Mouse (Mus musculus) lung, postnatal 0 days (tissue): ENCODE measurements around the gene Ybx2. TPM values are rescaled to one million over a fixed set of nuclear protein-coding genes. Genes with fewer than 3 reads are reported as not detected.
A peak's percentile ranks its signal among the peaks of the same experiment; 100 is the strongest.
"Not testable (repeated sequence)": the region's sequence is repeated elsewhere in the genome, so short reads cannot be mapped to it uniquely, and the experiment has no call there.

Experiments used
- ATAC-seq: fragments of 200-750 bp; cut with Nextera tagmentation; 2 replicates; pipeline ENCODE4 v1.8.0; 2017; ENCODE audit warnings: moderate library complexity
- DNase-seq: peaks from one replicate; pipeline ENCODE4 v3.0.0-alpha.2; 2016; ENCODE audit warnings: low spot score
- H3K27ac ChIP-seq: fragments of 300-500 bp; sonication (generic); 2 replicates; pipeline ENCODE4 v1.5.1; 2014; ENCODE audit warnings: antibody characterized with exemption, mild to moderate bottlenecking, low read length, mixed read lengths
- H3K27me3 ChIP-seq: fragments of 300-500 bp; sonication (generic); replicated peaks from 2 replicates; pipeline ENCODE4 v1.6.1; 2014; ENCODE audit warnings: low read length, mixed read lengths; ENCODE audit not compliant: insufficient read depth
- H3K36me3 ChIP-seq: fragments of 300-500 bp; sonication (generic); 2 replicates; pipeline ENCODE4 v1.6.1; 2014; ENCODE audit warnings: low read length, mixed read lengths; ENCODE audit not compliant: insufficient read depth
- H3K4me1 ChIP-seq: fragments of 300-500 bp; sonication (generic); 2 replicates; pipeline ENCODE4 v1.6.1; 2014; ENCODE audit warnings: antibody characterized with exemption, low read depth, low read length, mixed read lengths; ENCODE audit not compliant: insufficient read depth
- H3K4me2 ChIP-seq: fragments of 300-500 bp; sonication (generic); replicated peaks from 2 replicates; pipeline ENCODE4 v1.6.1; 2014; ENCODE audit warnings: low read depth, mild to moderate bottlenecking, low read length, moderate library complexity, mixed read lengths
- H3K4me3 ChIP-seq: fragments of 300-500 bp; sonication (generic); 2 replicates; pipeline ENCODE4 v1.5.1; 2014; ENCODE audit warnings: low read depth, low read length
- H3K9ac ChIP-seq: fragments of 300-500 bp; sonication (generic); replicated peaks from 2 replicates; pipeline ENCODE4 v1.6.1; 2014; ENCODE audit warnings: low read depth, mild to moderate bottlenecking
- H3K9me3 ChIP-seq: fragments of 300-500 bp; sonication (generic); 2 replicates; pipeline ENCODE4 v1.6.1; 2016; ENCODE audit warnings: low read length, mixed read lengths
- CTCF ChIP-seq: IDR thresholded peaks from 2 replicates; pipeline ENCODE4 v1.5.1; 2016; ENCODE audit warnings: antibody characterized with exemption, mild to moderate bottlenecking
- EP300 ChIP-seq: IDR thresholded peaks from 2 replicates; pipeline ENCODE4 v1.6.1; 2016; ENCODE audit warnings: antibody characterized with exemption, mild to moderate bottlenecking, control low read depth
- WGBS: fragments of 180-500 bp; shearing (Covaris S2); extraction: QIAGEN DNeasy Blood & Tissue Kit; methylation state at CpG from one replicate; pipeline ENCODE4 v1.1.7; 2014; 5-methylcytosine and 5-hydroxymethylcytosine counted together
- polyA plus RNA-seq: library from polyadenylated mRNA; unstranded; fragments of >200 nt; fragmentation: Nextera tagmentation; extraction: Ambion mirVana; gene quantifications from 2 replicates; pipeline ENCODE4 v1.2.1, GENCODE M21; 2015

Gene Ybx2
- polyA plus RNA-seq, 1 experiment from 2014 or later: 1.1 TPM

DNA sequence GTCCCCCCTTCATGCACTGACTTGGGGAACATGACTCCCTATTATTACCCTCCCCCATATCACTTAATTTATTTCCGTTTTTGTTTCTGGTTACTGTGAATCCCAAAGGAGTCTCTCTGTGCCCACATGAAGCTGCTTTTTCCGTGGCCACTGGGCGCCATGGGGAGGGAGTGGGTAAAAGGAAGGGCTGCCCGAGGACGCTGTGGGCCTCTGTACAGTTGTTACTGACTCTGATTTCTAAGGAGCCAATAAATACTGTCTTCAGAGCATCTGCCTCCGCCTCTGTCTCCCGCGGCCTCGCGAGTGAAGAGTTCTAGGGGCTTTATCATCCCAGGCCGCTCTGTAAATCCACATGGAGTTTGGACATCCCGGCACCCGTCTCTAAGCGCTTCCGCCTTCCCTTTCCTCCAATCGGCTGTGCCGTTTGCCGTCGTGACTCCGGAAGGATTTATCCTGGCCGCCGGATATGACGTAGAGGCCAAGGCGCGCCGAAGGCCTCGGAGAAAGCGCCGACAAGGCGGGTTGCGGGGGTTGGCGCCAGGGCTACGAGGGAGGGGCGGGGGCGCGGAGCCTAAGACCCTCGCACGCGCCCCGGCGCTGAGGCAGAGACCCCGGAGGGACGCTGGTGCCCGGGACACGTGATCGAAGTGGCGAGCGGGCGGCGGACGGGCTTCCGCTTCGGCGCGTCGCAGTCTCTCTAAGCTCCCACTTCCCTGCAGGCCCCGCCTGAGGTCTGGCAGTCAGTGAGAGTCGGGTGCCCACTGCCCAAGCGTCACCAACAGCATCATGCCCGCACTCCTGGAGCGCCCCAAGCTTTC is 21.8 kb upstream of the Ybx2 start, which contains the start of gene Gps2:
Gps2 (plus strand) TSS at position 335 of the 818 bp plus-strand sequence.
- no peaks in the 10 kb centered on the region for H3K9me3 ChIP-seq
- WGBS: 1% methylated on average over 60 of the region's 61 CpGs
- peak within 1 kb of the TSS; percentile 90 for H3K9ac ChIP-seq
- peaks cover 55% of the 10 kb centered on the region for H3K36me3 ChIP-seq
- H3K4me3 ChIP-seq: peak within 1 kb of the TSS; percentile 70
- H3K4me2 ChIP-seq: peak within 1 kb of the TSS; percentile 98
- peaks cover 10% of the 10 kb centered on the region; the same call in 1 of the 2 replicates for H3K4me1 ChIP-seq
- ATAC-seq (peak; percentile 87), DNase-seq (peak; percentile 98)
- no peaks in the 10 kb centered on the region for H3K27me3 ChIP-seq
- peak within 1 kb of the TSS; percentile 86 for H3K27ac ChIP-seq
- TF ChIP-seq CTCF (no peak), EP300 (peak; percentile 78)

DNA sequence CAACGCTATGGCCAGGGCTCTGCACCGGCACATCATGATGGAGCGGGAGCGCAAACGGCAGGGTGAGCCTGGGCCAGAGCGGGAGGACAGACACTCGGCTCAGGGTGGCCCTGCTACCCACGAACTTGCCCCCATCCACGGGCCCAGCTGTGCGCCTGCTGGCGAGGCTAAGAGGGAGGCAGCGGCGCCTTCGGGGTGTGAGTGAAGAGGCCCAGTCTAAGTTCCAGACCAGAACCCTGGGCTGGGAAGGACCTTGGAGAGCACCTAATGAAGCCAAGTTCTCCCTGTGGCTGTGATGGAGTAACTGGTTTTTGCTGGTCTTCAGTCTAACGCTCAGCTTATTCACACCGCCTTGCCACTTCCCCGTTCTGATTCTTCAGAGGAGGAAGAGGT is 21.2 kb upstream of the Ybx2 start:
- TF ChIP-seq CTCF (no peak), EP300 (no peak)
- Histone ChIP-seq H3K27me3 (no peaks in the 10 kb centered on the region), H3K4me1 (peaks cover 15% of the 10 kb centered on the region; the same call in 1 of the 2 replicates), H3K9me3 (no peaks in the 10 kb centered on the region), H3K36me3 (peaks cover 52% of the 10 kb centered on the region), H3K9ac (peak overlapping the region; percentile 90), H3K27ac (peak overlapping the region; percentile 86), H3K4me2 (peak overlapping the region; percentile 98), H3K4me3 (peak overlapping the region; percentile 70)
- ATAC-seq (no peak), DNase-seq (peak; percentile 41)
- WGBS: 5% methylated on average over 17 of the region's 17 CpGs

- peaks cover 49% of the 10 kb centered on the region for H3K36me3 ChIP-seq
- no peak for ATAC-seq
- H3K27me3 ChIP-seq: no peaks in the 10 kb centered on the region
- H3K9ac ChIP-seq: no peak overlapping the region
- peaks cover 16% of the 10 kb centered on the region; the same call in 1 of the 2 replicates for H3K4me1 ChIP-seq
- peak overlapping the region; percentile 86; the same call in 1 of the 2 replicates for H3K27ac ChIP-seq
- peak overlapping the region; percentile 70; the same call in 1 of the 2 replicates for H3K4me3 ChIP-seq
- DNase-seq: no peak
- 25% methylated on average over 9 of the region's 9 CpGs for WGBS
- H3K9me3 ChIP-seq: no peaks in the 10 kb centered on the region
- H3K4me2 ChIP-seq: peak overlapping the region; percentile 98
- TF ChIP-seq EP300 (no peak), CTCF (no peak)
These were observed 20.6 kb upstream of the Ybx2 start for GRCm38 (mm10) chr11:69914917-69915430.

GRCm38 (mm10) chr11:69915667-69916627 is 19.6 kb upstream of the Ybx2 start:
- no peaks in the 10 kb centered on the region for H3K27me3 ChIP-seq
- H3K36me3 ChIP-seq: peaks cover 42% of the 10 kb centered on the region
- ATAC-seq (no peak), DNase-seq (no peak)
- 58% methylated on average over 5 of the region's 5 CpGs for WGBS
- H3K9me3 ChIP-seq: no peaks in the 10 kb centered on the region
- H3K4me3 ChIP-seq: no peak overlapping the region
- H3K4me1 ChIP-seq: peaks cover 16% of the 10 kb centered on the region; the same call in 1 of the 2 replicates
- no peak overlapping the region for H3K4me2 ChIP-seq
- no peak overlapping the region for H3K9ac ChIP-seq
- TF ChIP-seq EP300: no peak
- 0 out of 2 replicates have a peak, but pooled peaks have one; percentile 17 for TF ChIP-seq CTCF
- no peak overlapping the region for H3K27ac ChIP-seq

DNA sequence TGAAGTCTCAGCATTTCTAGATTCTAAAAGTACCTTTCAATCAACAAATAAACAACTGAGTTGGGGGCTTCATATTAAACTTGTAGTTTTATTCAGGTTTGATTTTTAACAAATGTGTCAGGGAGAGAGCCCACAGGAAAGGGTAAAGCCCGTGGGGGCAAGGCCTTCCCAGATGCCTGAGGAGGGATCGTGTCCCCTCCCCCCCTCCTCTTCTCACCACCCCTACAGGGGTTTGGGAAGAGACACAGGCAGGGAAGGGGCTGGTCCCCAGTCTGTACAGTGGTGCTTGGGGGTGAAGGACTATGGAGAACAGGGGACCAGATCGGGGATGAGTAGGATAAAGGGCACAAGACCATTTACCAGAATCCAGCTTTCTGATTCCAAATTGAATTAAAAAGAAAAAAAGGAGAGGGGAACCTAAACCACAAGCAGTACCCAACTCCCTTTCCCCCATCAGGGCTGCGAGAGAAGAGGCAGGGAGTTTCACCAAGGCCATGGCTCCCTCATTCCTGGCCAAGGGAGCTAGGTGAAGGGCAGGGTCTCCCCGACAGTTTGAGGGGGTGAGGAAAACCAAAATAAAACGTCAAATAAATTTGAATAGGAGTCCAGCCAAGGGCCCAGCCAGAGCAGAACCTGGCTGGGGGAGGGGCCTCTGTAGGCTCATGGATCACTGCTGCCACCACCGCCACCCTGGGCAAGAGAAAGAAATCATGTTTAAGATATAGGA is 18.8 kb upstream of the Ybx2 start:
- H3K9me3 ChIP-seq, H3K4me3 ChIP-seq, H3K4me2 ChIP-seq, H3K27me3 ChIP-seq, H3K27ac ChIP-seq, DNase-seq, ATAC-seq, H3K9ac ChIP-seq: not testable (repeated sequence)
- Histone ChIP-seq H3K36me3 (peaks cover 34% of the 10 kb centered on the region), H3K4me1 (peaks cover 16% of the 10 kb centered on the region; the same call in 1 of the 2 replicates)
- WGBS: 46% methylated on average over 6 of the region's 7 CpGs
